Mouse (Mus musculus) liver, embryonic 12.5 days (tissue): ENCODE results near the gene Mlxipl. TPM values are rescaled to one million over a fixed set of nuclear protein-coding genes. Genes with fewer than 3 reads are reported as not detected.

ENCODE experiments used
- ATAC-seq: fragments of 200-750 bp; cut with Nextera tagmentation; 2 replicates; pipeline ENCODE4 v1.8.0; 2017; ENCODE audit warnings: moderate number of reproducible peaks, mild to moderate bottlenecking, moderate library complexity
- H3K27ac ChIP-seq: fragments of 300-500 bp; sonication (generic); 2 replicates; pipeline ENCODE4 v1.5.1; 2016; ENCODE audit warnings: mild to moderate bottlenecking
- H3K27me3 ChIP-seq: fragments of 300-500 bp; sonication (generic); replicated peaks from 2 replicates; pipeline ENCODE4 v1.6.1; 2016; ENCODE audit warnings: mild to moderate bottlenecking, moderate library complexity
- H3K36me3 ChIP-seq: fragments of 300-500 bp; sonication (generic); 2 replicates; pipeline ENCODE4 v1.6.1; 2016; ENCODE audit warnings: mild to moderate bottlenecking, moderate library complexity
- H3K4me1 ChIP-seq: fragments of 300-500 bp; sonication (generic); 2 replicates; pipeline ENCODE4 v1.6.1; 2016
- H3K4me2 ChIP-seq: fragments of 300-500 bp; sonication (generic); 2 replicates; pipeline ENCODE4 v1.6.1; 2016; ENCODE audit warnings: mild to moderate bottlenecking, moderate library complexity
- H3K4me3 ChIP-seq: fragments of 300-500 bp; sonication (generic); 2 replicates; pipeline ENCODE4 v1.5.1; 2016; ENCODE audit warnings: mild to moderate bottlenecking, moderate library complexity
- H3K9ac ChIP-seq: fragments of 300-500 bp; sonication (generic); 2 replicates; pipeline ENCODE4 v1.6.1; 2016; ENCODE audit warnings: mild to moderate bottlenecking, moderate library complexity
- H3K9me3 ChIP-seq: fragments of 300-500 bp; sonication (generic); replicated peaks from 2 replicates; pipeline ENCODE4 v1.6.1; 2016; ENCODE audit warnings: mild to moderate bottlenecking, moderate library complexity
- WGBS: fragments of 180-500 bp; shearing (Covaris S2); methylation state at CpG from one replicate; pipeline ENCODE4 v1.1.7; 2016; ENCODE audit not compliant: insufficient replicate concordance; 5-methylcytosine and 5-hydroxymethylcytosine counted together
- polyA plus RNA-seq: library from polyadenylated mRNA; unstranded; fragments of >200 nt; fragmentation: Nextera tagmentation; extraction: Ambion mirVana; gene quantifications from 2 replicates; pipeline ENCODE4 v1.2.1, GENCODE M21; 2016

Gene Mlxipl
- polyA plus RNA-seq, 1 experiment from 2014 or later: 12.2 TPM

DNA sequence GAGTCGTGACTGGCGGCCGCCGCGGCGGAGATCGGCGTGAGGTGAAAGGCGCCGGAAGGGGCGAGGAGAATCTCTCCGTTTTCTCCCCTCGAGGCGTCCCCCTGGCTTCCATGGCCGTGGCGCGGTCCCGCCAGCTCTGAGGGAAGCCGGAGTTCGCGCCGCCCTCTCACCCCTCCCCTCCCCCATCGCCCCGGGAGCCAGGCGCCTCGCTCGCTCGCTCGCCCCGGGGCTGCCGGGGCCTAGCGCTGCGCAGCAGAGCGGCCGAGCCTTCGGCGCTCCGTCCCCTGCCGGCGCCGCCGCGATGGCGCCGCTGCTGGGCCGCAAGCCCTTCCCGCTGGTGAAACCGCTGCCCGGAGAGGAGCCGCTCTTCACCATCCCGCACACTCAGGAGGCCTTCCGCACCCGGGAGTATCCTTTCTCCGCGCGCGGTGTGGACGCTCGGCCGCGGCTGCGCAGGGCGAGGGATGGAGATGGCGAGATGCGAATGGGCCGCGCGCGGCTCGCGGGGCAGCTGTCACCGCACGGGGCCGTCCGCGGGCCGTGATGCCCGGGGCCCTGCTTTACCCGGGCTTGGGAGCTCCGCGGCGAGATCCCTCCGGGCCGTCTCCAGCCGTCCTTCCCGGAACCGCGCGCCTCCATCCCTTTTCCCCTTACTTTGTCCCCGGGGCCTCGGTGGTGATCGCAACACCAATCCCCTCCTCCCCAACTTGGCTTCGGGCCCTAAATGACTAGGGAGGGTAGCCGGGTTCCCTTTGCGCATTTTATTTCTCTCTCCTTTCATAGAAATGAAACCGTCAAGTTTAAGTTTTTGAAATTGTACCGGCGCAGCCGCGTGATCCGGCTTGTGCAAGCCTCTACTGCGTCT lies 97.9 kb downstream of the Mlxipl start:
- Histone ChIP-seq H3K9ac (peak overlapping the region; percentile 92), H3K27me3 (no peaks in the 10 kb centered on the region), H3K4me2 (peak overlapping the region; percentile 86), H3K4me1 (peaks cover 56% of the 10 kb centered on the region), H3K36me3 (peaks cover 44% of the 10 kb centered on the region), H3K4me3 (peak overlapping the region; percentile 86), H3K9me3 (no peaks in the 10 kb centered on the region), H3K27ac (peak overlapping the region; percentile 91)
- under 1% methylated on average over 95 of the region's 102 CpGs for WGBS
- ATAC-seq: peak; percentile 78

Other genes starting within 250 kb of the Mlxipl start
- not detected in 2 replicates for gene Tmem270, start 183.2 kb upstream of the Mlxipl start, polyA plus RNA-seq
- gene Cldn13, start 174.4 kb upstream of the Mlxipl start, polyA plus RNA-seq: 208 TPM in 2 replicates
- gene Mettl27, start 157.5 kb upstream of the Mlxipl start, polyA plus RNA-seq: 8.5 and 9.8 TPM in 2 replicates
- gene Cldn4, start 143.0 kb upstream of the Mlxipl start, polyA plus RNA-seq: 0.28 and 0.49 TPM in 2 replicates
- 0.55 and 0.57 TPM in 2 replicates for gene Cldn3, start 103.7 kb upstream of the Mlxipl start, polyA plus RNA-seq
- gene Abhd11, start 80.7 kb upstream of the Mlxipl start, polyA plus RNA-seq: 39.1 and 45.3 TPM in 2 replicates
- 2.7 and 2.8 TPM in 2 replicates for gene Stx1a, start 66.4 kb upstream of the Mlxipl start, polyA plus RNA-seq
- gene Dnajc30, start 25.7 kb upstream of the Mlxipl start, polyA plus RNA-seq: 15.9 and 19.1 TPM in 2 replicates
- gene Bud23, start 24.9 kb upstream of the Mlxipl start, polyA plus RNA-seq: 97.8 and 104 TPM in 2 replicates
- gene Vps37d, start 11.6 kb upstream of the Mlxipl start, polyA plus RNA-seq: 1.2 and 1.3 TPM in 2 replicates
- 17.1 and 18.9 TPM in 2 replicates for gene Tbl2, start 59.8 kb downstream of the Mlxipl start, polyA plus RNA-seq
- gene Bcl7b, start 78.4 kb downstream of the Mlxipl start, polyA plus RNA-seq: 38.2 and 44.3 TPM in 2 replicates
- 35.2 and 37.6 TPM in 2 replicates for gene Baz1b, start 97.4 kb downstream of the Mlxipl start, polyA plus RNA-seq
- 0.58 and 0.74 TPM in 2 replicates for gene Fzd9, start 161.3 kb downstream of the Mlxipl start, polyA plus RNA-seq